Mouse (Mus musculus) small intestine, adult 2 months (tissue): ENCODE measurements around the gene Lix1l.

Source experiments
- CTCF ChIP-seq: fragments of 200-500 bp; IDR thresholded peaks from 2 replicates; pipeline ENCODE4 v1.5.1; 2012; ENCODE audit warnings: low read depth, mild to moderate bottlenecking, control low read depth, inconsistent platforms, low read length, moderate library complexity, mixed read lengths; ENCODE audit not compliant: insufficient replicate concordance, insufficient read length; ENCODE audit errors: extremely low read depth
- POLR2A ChIP-seq: fragments of 200-500 bp; IDR thresholded peaks from 2 replicates; pipeline ENCODE4 v1.6.1; 2012; ENCODE audit warnings: low read depth, mild to moderate bottlenecking, control low read depth, inconsistent platforms, low read length, moderate library complexity

DNA sequence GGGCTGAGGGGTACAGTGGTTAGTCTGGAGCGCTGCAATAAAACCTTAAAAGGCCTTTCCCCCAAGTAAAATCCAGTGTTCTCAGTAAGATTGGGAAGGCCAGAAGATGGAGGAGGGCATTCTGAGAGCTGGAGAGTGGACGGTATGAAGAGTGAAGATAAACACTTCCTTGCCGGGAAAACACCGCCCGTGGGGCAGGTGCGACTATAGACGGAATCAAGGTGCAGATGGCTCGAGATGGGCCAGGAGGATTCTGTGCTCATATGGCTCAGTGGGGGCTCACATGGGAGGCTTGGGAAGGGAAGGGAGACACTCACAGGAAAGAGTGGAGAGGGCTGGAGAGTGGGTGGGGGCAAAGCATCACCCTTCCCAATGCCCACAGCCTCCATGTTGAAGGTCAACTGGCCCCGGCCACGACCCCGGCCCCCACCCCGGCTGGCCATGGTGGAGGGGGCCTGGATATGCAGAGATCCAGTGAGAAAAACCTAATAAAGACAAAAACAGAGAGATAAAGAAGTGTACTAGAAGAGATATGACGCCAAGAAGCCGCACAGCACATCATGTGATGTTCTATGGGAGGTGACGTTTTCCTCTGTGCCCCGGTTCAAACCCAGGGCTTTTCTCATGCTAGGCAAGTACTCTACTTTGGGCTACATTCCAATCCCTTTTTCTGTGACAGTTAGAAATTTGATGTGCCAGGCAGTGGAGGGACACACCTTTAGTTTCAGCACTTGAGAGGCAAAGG is 19.0 kb upstream of the Lix1l start:
- TF ChIP-seq CTCF (no peak), POLR2A (no peak)
